Mouse (Mus musculus) brain, embryonic 14.5 days (tissue): ENCODE measurements around the gene Mrps24. TPM values are rescaled to one million over a fixed set of nuclear protein-coding genes. Genes with fewer than 3 reads are reported as not detected.

ENCODE experiments used
- DNase-seq: peaks from one replicate; pipeline ENCODE4 v3.0.0-alpha.2; 2011; ENCODE audit warnings: low read depth
- CTCF ChIP-seq: fragments of 200-500 bp; IDR thresholded peaks from 2 replicates; pipeline ENCODE4 v1.5.1; 2012; ENCODE audit warnings: inconsistent platforms, mild to moderate bottlenecking, moderate library complexity, borderline replicate concordance; ENCODE audit not compliant: insufficient read depth, insufficient read length; ENCODE audit errors: extremely low read depth
- POLR2A ChIP-seq: fragments of 200-500 bp; IDR thresholded peaks from 2 replicates; pipeline ENCODE4 v1.6.1; 2012; ENCODE audit warnings: mild to moderate bottlenecking, inconsistent platforms, borderline replicate concordance; ENCODE audit not compliant: poor library complexity, insufficient read depth, insufficient read length, severe bottlenecking; ENCODE audit errors: extremely low read depth
- polyA plus RNA-seq: library from polyadenylated mRNA; depleted of rRNA; stranded (reverse); fragments of >200 nt; gene quantifications from 2 replicates; pipeline ENCODE4 v1.2.3, GENCODE M21; 2012; rRNA removed

The Mrps24 gene
- polyA plus RNA-seq, 1 experiment = 112 TPM

DNA sequence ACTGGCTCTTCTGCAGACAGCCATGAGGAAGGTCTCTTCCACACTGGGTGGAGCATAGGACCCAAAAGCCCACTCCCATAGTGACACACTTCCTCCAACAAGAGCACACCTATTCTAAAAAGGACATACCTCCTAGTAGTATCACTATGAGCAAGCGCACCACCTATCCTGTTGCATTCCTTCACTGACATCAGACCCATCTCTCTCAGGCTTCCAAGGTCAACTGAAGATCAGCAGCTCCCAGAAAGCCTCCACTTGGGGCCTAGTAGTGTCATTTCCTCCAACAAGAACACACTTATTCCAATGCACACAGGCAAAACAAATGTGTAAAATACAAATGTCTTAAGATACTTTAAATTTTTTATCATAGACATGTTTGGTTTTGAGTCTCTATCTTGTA lies 13.7 kb downstream of the Mrps24 start:
- TF ChIP-seq POLR2A = no peak
- no peak for DNase-seq

DNA sequence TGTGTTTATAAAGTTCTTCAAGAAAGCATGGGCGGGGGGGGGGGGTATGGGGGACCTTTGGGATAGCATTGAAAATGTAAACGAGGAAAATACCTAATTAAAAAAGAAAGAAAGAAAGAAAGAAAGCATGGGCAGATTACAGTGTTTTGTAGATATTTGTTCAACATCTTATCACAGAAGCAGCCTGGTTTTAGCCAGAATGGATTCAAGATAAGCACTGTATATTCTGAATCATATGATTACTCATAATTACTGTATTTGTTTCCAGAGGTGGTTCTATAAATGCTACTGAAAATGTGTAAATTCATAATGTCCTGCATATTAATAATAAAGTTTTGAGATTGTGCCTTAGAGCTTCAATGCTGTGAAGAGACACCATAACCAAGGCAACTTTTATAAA lies 14.2 kb downstream of the Mrps24 start:
- TF ChIP-seq POLR2A = no peak
- no peak for TF ChIP-seq CTCF
- DNase-seq = no peak

- TF ChIP-seq CTCF = no peak
- TF ChIP-seq POLR2A = no peak
- DNase-seq = no peak
Measured at GRCm38 (mm10) chr11:5700808-5701207, 14.7 kb downstream of the Mrps24 start.

GRCm38 (mm10) chr11:5691775-5692174 lies 23.7 kb downstream of the Mrps24 start:
- TF ChIP-seq POLR2A (no peak), CTCF (peak; percentile 53; the same call in 1 of the 2 replicates)
- peak; percentile 43 for DNase-seq

DNA sequence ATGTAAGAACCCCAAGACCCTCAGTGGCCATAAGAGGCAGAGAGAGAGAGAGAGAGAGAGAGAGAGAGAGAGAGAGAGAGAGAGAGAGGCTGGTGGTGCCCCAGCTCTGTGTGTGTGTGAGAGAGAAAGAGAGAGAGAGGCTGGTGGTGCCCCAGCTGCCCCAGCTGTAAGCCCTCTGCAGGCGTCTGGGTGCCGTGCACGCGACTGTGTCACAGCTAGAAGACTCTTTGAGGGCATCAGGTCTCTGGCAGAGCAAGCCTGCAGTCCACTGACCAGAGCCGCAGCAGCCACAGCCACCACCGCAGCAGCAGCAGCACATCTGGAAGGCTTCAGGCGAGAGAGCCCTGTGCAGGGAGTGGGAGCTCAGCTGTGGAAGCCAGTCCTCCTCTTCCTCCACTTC lies 31.2 kb downstream of the Mrps24 start:
- TF ChIP-seq POLR2A (no peak), CTCF (no peak)
- DNase-seq = no peak

- DNase-seq = no peak
- no peak for TF ChIP-seq POLR2A
- TF ChIP-seq CTCF = no peak
Measured at GRCm38 (mm10) chr11:5682541-5682940, 32.9 kb downstream of the Mrps24 start.

Other genes starting within 250 kb of the Mrps24 start
- 57.8 and 60.8 TPM in 2 replicates for gene Xbp1, start 195.0 kb downstream of the Mrps24 start, polyA plus RNA-seq
- 13.9 and 14.6 TPM in 2 replicates for gene Ccdc117, start 173.5 kb downstream of the Mrps24 start, polyA plus RNA-seq
- 0.08 TPM in 1 of 2 replicates, not detected in the other for gene Ankrd36, start 146.0 kb downstream of the Mrps24 start, polyA plus RNA-seq
- gene Urgcp, start 46.7 kb upstream of the Mrps24 start, polyA plus RNA-seq = 20.6 and 25.9 TPM in 2 replicates
- 123 TPM in 2 replicates for gene Dbnl, start 72.8 kb upstream of the Mrps24 start, polyA plus RNA-seq
- 0.59 and 0.82 TPM in 2 replicates for gene Pgam2, start 88.1 kb upstream of the Mrps24 start, polyA plus RNA-seq
- gene Polm, start 122.3 kb upstream of the Mrps24 start, polyA plus RNA-seq = 18.9 and 24.5 TPM in 2 replicates
- 6.6 and 18.7 TPM in 2 replicates for gene Aebp1, start 146.3 kb upstream of the Mrps24 start, polyA plus RNA-seq
- gene Pold2, start 162.6 kb upstream of the Mrps24 start, polyA plus RNA-seq = 78.0 and 126 TPM in 2 replicates
- 0.29 and 0.38 TPM in 2 replicates for gene Myl7, start 183.1 kb upstream of the Mrps24 start, polyA plus RNA-seq
- gene Gck, start 234.4 kb upstream of the Mrps24 start, polyA plus RNA-seq = 5.9 and 6.4 TPM in 2 replicates
- gene Ykt6, start 240.0 kb upstream of the Mrps24 start, polyA plus RNA-seq = 74.7 and 106 TPM in 2 replicates